Mouse (Mus musculus) erythroid progenitor cell, adult 5-6 weeks (primary cell): ENCODE measurements around the gene Hpgd. TPM values are rescaled to one million over a fixed set of nuclear protein-coding genes. Genes with fewer than 3 reads are reported as not detected.
"Not testable (repeated sequence)": the region's sequence is repeated elsewhere in the genome, so short reads cannot be mapped to it uniquely, and the experiment has no call there.

ENCODE experiments used
- ATAC-seq: replicated peaks from 2 replicates; pipeline ENCODE4 v1.8.0; 2016; ENCODE audit warnings: moderate number of reproducible peaks, mild to moderate bottlenecking, moderate TSS enrichment, inconsistent platforms; ENCODE audit not compliant: poor library complexity, low FRiP score, severe bottlenecking
- total RNA-seq, 2 experiments: library from RNA; stranded (forward) in 1 of 2; stranded (reverse) in 1 of 2; fragments of 150-400 nt in 1 of 2; fragments of 186-747, 209-891 nt in 1 of 2; gene quantifications; 2 replicates each; pipeline versions ENCODE4 v1.2.3 to v1.2.4; 2015 to 2017; ENCODE audit warnings: low replicate concordance in 2 of 2

Hpgd gene
- total RNA-seq (2015; ENCODE audit: low replicate concordance) (14.4 and 30.6 TPM in 2 replicates), total RNA-seq (2017; ENCODE audit: low replicate concordance) (18.2 and 32.2 TPM in 2 replicates)

DNA sequence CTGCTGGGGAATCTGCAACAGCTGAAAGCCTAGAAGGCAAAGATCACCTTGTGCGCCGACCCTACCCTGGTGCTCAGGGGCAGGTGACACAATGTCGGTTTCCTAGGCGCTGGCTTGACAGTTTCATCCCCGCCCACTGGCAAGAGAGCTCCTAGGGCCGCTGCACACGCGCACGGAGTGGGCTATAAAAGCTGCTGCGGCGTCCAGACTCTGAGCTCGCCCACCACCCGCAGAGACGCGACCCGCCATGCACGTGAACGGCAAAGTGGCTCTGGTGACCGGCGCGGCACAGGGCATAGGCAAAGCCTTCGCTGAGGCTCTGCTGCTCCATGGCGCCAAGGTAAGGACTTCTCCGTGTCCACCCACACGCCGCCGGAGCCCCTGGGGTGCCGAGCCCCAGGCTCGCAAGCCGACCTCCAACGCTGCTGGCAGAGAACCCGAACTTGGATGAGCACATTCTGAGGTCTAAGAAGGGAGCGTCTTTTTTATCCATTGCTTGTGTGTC, at the start of gene Hpgd:
Gene Hpgd, plus strand, starts transcription at position 213 of the 505 bp plus-strand sequence.
- ATAC-seq, result no peak

DNA sequence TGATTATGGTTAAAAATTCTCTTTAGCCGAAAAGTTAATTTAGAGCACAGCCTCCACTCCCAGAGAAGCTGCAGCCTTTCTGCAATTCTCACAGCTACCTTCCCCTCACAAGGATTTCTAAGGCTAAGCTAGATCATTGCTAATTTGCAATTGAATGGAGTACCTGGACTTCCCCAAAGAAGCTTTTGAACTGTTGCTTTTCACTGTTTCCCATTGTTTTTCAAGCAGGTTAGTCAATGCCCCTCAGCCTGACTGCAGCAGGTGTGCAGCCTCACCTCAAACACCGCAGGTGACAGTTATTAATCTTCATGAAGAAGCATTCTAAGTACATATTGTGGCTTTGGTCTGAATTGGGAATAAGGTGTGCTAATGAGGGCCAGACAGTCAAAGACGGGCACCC, 42.7 kb upstream of the Hpgd start:
- not testable (repeated sequence) for ATAC-seq

DNA sequence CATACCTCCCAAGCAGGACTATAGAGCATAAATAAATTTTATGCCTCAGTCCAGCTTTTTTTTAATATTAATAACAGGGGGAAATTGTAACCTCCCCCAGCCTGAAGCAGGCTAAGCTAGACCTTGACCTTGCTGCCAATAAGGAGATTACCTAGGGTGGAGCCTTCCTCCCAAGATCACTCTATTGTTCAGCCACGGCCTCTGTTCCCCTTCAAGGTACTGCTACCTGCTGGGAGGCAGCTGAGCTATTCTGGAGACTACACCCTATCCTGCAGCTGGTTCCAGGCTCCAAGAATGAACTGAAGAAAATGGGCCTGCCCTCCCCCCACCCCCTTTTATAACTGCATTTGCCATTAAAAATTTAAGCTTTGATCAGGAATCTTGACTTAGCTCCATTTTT, 42.1 kb upstream of the Hpgd start:
- ATAC-seq, result no peak

DNA sequence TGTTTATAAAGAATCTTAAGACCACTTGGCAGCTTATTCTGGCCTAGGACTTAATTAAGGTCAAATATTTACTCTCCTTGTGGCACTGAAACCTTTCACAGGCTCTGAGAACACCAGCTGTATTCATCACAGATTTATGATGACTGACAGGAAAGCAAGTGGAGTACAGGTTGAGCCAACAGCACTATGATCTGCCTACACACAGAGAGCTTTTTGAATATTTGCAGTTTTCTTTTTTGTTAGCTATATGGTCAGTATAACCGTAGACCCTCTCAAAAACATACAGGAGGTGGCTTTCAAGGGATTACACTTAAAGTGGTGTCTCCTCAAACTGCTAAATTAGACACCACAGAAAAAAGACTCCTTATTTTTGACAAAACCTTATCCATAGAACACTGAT, 33.2 kb upstream of the Hpgd start:
- no peak for ATAC-seq

DNA sequence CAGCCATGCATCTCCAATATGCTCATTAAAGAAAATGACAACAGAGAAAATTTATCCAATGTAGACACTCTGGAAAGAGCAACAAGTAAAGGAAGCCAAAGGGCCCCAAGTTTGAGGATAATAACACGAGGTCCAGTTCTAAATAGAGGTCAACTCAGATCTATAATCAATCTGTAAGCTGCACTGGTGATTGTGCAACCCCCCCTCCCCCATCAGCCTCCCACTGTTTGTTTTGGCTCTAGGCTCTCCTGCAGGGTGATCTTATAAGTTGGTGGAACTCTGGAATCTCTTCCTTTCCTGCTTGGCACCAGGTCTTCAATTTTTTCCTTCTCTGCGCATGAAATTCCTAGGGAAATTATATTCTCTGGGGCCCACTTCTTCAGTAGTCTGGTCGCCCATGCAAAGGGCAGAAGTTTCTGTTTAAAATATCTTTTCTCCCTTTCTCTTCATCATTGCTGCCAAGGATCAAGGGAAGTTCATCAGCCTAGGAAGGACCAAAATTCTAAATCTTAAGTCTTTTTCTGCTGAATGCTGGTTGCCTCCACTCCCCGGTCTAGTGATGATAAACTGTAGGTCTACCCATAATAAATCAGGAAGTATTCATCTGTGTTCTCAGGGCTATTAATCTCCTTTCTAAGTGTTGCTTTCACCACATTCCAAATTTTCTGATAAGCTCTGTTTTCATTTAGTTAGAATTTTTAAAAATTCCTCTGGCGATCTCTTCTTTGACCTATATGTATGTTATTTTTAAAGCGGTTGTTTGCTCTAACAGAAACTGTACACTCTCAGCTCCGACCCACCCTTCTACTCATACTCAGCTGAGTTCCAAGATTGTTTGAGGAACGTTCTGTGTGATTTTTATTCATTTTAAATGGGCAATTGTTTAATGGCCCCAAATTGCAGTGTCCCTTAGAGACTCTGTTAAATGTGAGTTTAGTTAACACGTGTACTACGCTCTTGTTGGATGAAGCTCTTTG, 24.4 kb upstream of the Hpgd start:
- no peak for ATAC-seq

DNA sequence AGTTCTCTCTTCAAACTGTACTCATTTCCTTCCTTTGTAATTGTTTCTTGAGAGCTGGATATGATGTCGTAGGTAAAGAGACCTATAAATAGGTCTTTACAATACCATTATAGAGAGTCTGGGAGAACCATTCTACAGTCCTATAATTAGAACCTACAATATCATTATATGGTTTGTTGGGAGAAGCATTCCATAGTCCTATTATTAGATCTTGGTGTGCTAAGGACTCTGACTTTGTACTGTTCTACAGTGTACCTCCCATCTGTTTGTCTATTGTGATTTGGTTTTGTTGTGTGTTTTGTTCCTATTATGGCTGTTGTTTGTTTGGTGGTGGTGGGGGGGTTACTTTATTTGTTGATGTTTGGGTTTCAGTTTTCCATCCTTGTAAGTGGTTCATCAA, 21.5 kb upstream of the Hpgd start:
- ATAC-seq, result no peak

DNA sequence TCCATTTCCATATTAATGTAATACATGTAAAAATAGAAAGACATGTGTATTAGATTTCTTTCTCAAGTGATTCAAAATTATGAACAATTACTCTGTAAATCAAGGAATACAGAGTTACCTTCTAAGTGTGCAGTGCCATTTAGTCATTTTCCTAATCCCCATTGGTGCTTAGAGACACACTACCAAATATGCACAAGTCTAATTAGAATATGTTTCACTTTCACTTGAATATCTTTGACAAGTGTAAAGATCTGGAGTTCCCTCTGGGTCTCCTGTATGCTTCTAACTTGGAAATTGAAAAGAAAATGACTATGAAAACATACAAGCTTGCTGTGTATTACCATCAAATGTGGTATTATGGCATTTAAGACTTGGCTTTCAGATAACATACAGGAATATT, 19.1 kb upstream of the Hpgd start:
- ATAC-seq, result no peak

DNA sequence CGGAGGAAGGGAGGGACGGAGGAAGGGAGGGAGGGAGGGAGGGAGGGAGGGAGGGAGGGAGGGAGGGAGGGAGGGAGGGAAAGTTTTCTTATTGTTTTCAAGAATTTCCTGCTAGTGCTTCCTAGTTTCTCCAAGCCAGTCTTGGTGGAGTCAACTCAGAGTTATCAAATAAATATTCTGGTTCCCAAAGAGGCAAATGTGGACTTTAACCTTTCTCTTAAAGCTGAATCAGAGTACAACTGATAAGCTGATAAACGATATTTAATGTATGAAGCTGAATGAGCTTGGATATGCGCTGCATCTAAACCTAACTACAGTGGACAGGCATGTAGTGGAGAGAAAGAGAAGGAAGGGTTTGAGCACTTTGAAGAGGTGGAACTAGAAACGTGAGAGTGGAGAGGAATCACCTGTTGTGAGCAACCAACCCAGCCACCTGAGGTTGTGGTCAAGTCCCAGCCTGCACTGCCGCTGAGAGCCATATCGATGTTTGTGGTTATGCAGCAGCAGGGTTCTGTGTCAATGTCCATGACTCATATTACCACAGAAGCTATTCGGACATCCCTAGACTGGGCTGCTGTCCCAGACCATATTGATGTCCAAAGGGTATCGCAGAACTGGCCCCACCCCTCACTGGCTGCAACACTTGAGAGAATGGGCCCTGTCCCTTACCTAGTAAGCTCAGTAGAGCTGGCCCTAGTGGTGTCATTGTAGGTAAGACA, 16.4 kb upstream of the Hpgd start:
- ATAC-seq, result no peak

DNA sequence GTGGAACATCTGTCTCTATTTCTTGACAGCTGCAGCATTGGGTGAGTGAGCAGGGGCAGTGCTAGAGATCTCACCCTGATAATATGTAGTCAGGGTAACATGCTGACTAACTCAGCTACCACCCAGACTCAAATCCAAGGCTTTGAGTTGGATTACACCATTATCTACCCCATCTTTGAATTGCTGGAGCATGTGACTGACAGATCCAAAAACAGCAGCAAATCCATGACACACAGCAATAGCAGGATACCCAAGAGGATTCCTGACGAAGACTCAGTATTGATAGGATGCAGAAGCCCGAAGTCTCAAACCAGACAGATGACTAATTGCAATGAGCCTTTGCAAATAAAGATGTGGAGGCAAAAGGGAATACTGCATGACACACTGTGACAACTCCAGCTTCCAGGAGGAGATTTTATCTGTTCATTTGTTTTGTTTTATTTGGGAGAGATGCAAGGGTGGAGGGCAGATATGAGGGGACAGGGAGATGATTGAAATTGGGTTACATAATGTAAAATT, 15.8 kb upstream of the Hpgd start:
- no peak for ATAC-seq

DNA sequence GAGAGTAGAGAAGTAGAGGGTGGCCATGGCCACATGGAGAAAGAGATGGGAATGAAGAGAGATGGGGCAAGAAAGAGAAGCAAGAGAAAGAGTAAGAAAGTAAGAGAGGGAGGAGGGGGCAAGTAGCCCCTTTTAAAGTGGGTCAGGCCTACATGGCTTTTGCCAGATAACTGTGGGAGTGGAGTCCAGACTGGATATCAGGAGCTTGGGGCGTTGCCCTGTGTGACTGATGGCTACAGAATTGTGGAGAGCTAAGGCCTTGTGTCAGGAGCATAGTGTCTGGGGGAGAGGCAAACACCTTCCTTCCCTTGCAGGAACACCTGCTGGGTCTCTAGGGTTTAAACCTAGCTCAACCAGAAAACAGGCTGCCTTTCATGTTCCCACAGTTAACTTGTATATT, 10.4 kb upstream of the Hpgd start:
- no peak for ATAC-seq

DNA sequence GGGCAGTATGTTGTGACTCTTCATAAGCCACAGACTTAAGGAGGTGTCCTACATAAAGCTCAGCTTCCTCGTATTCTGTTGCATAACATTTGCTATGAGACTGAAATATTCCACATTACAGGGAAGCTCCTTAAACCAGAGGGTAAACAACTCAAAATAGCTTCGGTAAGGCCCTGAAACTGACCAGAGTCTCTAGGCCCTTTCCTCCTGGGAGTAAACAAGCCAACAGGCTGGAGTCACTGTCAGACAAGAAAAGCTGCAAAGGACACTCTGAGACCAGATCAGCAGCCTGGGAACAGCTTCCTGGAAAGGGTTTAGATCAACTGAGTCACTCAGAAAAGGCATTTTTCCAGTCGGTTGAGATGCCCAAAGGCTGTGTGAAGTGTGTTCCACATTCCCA, 9.4 kb upstream of the Hpgd start:
- ATAC-seq, result no peak

DNA sequence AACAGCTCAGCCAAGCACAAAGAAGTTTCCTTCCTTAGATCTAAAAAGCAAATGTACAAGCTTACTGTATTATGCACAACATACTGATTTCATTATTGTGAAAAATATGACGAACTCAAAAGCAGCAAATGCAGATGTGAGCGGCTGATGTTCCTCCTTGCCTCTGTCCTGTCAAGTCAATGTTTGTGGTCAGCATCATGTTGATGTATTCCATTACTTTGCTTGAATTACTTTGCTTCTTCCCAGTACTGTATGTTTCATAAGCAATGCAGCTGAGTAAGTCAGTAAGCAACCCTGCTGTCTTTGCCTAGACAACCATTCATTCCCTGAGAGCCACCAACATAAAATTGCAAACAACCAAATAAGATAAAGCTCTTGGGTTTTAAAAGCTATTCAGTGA, 7.7 kb upstream of the Hpgd start:
- no peak for ATAC-seq

DNA sequence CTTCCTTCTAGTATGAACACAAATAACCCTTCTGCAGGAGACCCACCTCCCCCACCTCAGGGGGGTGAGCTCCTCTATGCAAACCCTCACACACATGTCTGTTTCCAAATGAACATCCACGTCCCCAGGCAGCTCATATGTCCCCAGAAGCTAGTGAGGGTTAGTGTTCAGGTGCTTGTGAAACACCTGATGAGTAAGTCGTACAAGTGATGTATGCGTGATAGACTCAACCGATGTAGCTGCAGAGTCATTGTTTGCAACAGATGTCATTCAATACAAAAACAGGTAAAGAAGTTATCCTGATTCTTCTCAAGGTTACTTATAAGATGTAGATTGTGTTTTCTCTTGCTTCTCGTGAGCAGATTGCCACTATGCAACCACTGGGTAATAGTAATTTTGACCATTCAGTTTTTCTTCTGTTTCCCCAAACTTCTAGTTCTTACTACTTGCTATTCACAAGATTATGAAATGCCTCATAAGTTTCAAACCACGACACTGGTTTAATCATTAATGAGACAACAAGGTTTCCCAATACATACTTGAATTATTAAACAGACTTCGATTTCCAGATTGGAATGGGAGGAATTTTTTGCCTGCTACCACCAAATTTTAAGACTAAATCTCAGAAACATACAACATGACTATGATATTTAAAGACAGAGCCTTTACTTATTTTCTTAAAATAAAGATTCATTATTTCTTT, 6.9 kb upstream of the Hpgd start:
- no peak for ATAC-seq

DNA sequence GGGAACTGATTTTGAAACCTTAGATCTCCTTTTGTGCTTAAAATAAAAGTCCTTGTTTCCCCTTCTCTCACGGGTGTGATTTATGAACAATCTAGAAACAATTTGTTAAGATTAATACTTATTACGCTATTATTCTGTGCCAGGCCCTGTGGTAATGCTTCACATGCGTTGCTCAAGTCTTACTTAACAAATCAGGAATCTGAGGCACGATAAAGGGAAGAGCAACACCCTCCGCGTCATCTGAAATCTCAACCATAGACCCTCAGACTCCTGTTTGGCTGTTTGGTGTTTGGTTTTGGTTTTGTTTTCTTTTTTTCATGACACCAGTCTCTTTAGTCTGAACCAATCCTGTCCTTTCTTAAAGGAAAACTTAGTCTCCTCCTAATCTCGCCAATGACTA, 2.1 kb upstream of the Hpgd start:
- no peak for ATAC-seq

DNA sequence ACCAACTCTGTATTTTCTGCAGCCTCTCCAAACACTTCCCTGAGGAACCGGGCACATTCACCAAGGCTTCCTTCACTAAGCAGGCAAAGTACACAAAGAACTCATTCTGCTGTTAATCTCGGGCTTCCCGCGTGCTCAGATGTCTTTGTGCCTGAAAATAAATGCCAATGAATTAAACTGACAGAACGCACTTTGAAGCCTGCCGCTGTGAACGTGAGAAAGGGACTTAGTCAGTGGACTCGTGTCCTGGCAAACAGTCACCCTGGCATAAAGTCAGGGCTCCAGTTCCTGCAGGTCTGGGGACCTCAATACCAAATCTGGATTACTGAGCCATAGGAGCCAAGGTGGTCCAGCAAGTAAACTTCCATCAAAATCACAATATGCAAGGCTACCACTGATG, 905 bp upstream of the Hpgd start:
- ATAC-seq, result no peak

DNA sequence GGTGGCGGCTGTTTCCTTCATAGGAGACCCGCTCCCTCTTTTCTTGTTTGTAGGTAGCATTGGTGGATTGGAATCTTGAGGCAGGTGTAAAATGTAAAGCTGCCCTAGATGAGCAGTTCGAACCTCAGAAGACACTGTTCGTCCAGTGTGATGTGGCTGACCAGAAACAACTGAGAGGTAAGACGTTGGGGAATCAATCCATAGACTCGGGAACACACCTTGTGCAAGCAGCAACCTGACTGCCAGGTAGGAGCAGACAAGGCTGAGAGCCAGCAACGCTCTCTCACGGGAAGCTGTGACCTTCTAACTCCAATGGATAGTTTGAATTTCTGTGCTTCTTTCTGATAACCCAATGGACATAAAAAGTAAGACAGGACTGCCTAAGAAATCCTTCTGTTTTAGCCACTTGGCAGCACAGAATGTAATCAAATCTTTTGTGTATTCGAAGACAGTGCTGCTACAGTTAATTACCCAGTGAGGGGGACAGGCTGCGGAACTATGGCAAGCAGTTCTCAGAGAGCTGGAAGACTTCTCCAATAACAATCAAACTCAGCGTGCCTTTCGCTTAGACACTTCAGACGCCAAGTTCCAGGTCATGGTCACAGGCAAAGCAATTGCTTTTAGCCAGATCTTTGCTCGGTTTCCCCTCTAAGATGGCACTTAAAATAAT, 636 bp downstream of the Hpgd start:
- no peak for ATAC-seq

DNA sequence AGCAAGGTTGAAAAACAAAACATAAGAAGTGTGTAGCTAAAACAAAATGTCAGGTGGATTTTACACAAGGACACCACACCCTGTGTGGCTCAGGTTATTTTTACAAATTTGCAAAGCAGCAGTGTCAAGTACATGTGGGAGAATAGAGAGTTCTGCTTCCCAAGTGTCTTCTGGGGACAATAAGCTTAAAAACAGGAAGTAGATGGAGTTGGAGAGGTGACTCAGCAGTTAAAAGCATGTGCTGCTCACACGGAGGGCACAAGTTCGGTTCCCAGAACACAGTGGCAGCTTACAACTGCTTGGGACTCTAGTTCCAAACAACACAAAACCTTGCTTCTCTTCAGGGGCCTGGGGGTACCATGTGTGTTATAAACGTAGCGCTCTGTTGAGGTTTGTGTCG, 5.0 kb downstream of the Hpgd start:
- ATAC-seq, result no peak

DNA sequence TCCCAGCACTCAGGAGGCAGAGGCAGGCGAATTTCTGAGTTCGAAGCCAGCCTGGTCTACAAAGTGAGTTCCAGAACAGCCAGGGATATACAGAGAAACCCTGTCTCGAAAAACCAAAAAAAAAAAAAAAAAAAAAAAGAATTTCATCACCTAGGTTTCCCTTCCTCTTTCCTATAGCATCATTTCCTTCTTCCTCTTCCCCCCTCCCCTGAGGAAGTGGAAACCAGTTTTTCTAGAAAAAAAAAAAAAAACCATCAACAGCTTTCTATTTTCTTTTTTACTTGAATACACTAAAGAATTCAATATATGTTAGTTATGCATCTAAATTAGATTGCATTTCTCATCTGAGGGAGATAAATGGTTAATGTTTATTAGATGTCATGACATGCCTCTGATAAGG, 6.9 kb downstream of the Hpgd start:
- ATAC-seq, result not testable (repeated sequence)

DNA sequence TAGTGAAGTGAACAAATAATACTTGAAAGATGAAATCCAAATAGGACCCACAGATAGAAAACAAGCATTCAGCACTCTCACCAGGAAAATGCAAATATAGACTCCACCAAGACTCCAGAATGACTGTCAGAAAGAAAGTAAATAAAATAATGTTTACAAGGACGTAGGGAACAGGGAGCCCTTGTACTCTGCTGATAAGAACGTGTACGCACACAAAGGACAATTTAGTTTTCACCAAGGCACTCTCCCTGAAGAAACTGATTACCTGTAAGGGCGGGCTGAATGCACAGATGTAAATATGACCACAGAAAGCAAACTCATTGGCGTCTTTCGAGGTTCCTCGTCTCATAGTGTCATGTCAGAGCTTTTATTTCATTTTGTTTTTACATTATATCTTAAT, 10.2 kb downstream of the Hpgd start:
- no peak for ATAC-seq

DNA sequence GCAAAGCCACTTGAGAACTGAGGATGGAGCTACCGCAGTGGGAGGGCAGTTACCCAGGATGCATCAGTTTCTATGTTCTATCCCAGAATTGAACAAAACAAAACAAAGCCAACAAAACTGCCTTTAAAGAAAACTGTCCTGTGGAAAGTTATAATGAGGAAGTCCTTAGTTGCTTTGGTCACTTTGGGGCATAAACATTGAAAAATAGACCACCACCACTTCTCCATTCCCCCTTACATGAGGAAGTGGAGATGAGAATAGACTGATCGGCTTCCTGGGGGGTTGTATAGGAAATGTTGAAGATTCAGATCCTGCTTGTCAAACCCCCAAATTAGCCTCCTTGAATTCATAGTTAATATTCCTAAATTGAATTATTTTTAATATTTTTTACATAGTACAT, 19.2 kb downstream of the Hpgd start:
- no peak for ATAC-seq
